Mouse (Mus musculus): ENCODE measurements around the gene Myadml2. TPM values are rescaled to one million over a fixed set of nuclear protein-coding genes. Genes with fewer than 3 reads are reported as not detected.

Gene Myadml2
- total and polyA plus RNA-seq, 3 experiments = not detected

- no peaks in the 10 kb centered on the region for H3K27me3 ChIP-seq (ENCODE audit: control insufficient read depth in 1 of 2, insufficient read depth in 2 of 2, low read length in 2 of 2)
- no peaks in the 10 kb centered on the region for H3K79me2 ChIP-seq (ENCODE audit: control insufficient read depth, insufficient read depth, low read length, poor library complexity)
- H3K9me3 ChIP-seq (replicated peaks; ENCODE audit: insufficient read depth, low read length) = no peaks in the 10 kb centered on the region
- H3K4me3 ChIP-seq (ENCODE audit: control insufficient read depth in 1 of 2, insufficient read depth in 1 of 2, low read depth in 2 of 2, low read length in 2 of 2) = no peak overlapping the region
- TF ChIP-seq NRF1 (IDR thresholded peaks at IDR 0.05; ENCODE audit: insufficient read depth, low read depth, low read length, poor library complexity, severe bottlenecking) = no peak
- no peak for TF ChIP-seq GABPA (IDR thresholded peaks at IDR 0.05; ENCODE audit: low read depth, low read length)
- H3K9ac ChIP-seq (ENCODE audit: control insufficient read depth, low read depth, low read length, poor library complexity, severe bottlenecking) = no peak overlapping the region
- H3K27ac ChIP-seq (ENCODE audit: control insufficient read depth, low read depth, low read length) = no peak overlapping the region
- no peaks in the 10 kb centered on the region for H3K4me1 ChIP-seq (ENCODE audit: control insufficient read depth in 1 of 2, insufficient read depth in 2 of 2, low read length in 2 of 2)
- H3K36me3 ChIP-seq (ENCODE audit: control insufficient read depth in 1 of 2, insufficient read depth in 2 of 2, low read length in 2 of 2) = peaks cover 0 to 2% of the 10 kb centered on the region in 2 experiments; a peak in 1 of 4 replicates
- DNase-seq (ENCODE audit: low read depth, low spot score) = no peak
Measured at GRCm38 (mm10) chr11:120683536-120683935, 35.6 kb upstream of the Myadml2 start.

DNA sequence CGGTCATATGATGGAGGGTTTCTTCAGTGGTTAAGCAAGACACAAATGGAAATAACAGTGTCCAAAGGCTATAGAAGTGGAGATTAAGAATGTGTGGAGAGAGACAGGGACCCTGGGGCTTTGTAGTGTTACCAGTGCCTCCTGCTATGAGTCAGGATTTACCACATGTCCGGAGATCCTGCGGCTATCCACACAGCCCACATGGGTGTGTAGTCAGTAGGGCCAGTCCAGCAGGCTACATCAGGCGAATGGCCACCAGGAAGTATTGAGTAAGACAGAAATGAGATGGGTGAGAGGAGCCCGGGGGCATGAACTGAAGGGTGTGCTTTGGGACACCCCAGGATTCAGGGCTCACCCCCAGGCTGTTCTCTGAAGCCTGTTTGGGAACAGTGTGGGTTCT is 34.7 kb upstream of the Myadml2 start:
- Histone ChIP-seq H3K4me3 (ENCODE audit: control insufficient read depth in 1 of 2, insufficient read depth in 1 of 2, low read depth in 2 of 2, low read length in 2 of 2) (no peak overlapping the region), H3K79me2 (ENCODE audit: control insufficient read depth, insufficient read depth, low read length, poor library complexity) (no peaks in the 10 kb centered on the region), H3K36me3 (ENCODE audit: control insufficient read depth in 1 of 2, insufficient read depth in 2 of 2, low read length in 2 of 2) (peaks cover 0 to 2% of the 10 kb centered on the region in 2 experiments; a peak in 1 of 4 replicates), H3K9ac (ENCODE audit: control insufficient read depth, low read depth, low read length, poor library complexity, severe bottlenecking) (no peak overlapping the region), H3K27ac (ENCODE audit: control insufficient read depth, low read depth, low read length) (no peak overlapping the region), H3K4me1 (ENCODE audit: control insufficient read depth in 1 of 2, insufficient read depth in 2 of 2, low read length in 2 of 2) (no peaks in the 10 kb centered on the region), H3K9me3 (replicated peaks; ENCODE audit: insufficient read depth, low read length) (no peaks in the 10 kb centered on the region), H3K27me3 (ENCODE audit: control insufficient read depth in 1 of 2, insufficient read depth in 2 of 2, low read length in 2 of 2) (no peaks in the 10 kb centered on the region)
- no peak for DNase-seq (ENCODE audit: low read depth, low spot score)
- TF ChIP-seq ETS1 (IDR thresholded peaks at IDR 0.05; ENCODE audit: low read depth, low read length) = no peak
- no peak for TF ChIP-seq USF2 (IDR thresholded peaks at IDR 0.05; ENCODE audit: borderline replicate concordance in 1 of 2, insufficient read depth in 1 of 2, low read depth in 1 of 2, low read length in 2 of 2)
- TF ChIP-seq SMC3 (IDR thresholded peaks at IDR 0.05; ENCODE audit: low read depth, low read length) = no peak
- no peak for TF ChIP-seq NRF1 (IDR thresholded peaks at IDR 0.05; ENCODE audit: insufficient read depth, low read depth, low read length, poor library complexity, severe bottlenecking)
- no peak for TF ChIP-seq MAZ (IDR thresholded peaks at IDR 0.05; ENCODE audit: low read depth, low read length)
- no peak for TF ChIP-seq TAL1 (IDR thresholded peaks at IDR 0.05; ENCODE audit: low read length)
- no peak for TF ChIP-seq ZC3H11A (IDR thresholded peaks at IDR 0.05; ENCODE audit: low read depth, low read length)
- no peak for TF ChIP-seq MEF2A (IDR thresholded peaks at IDR 0.05; ENCODE audit: extremely low read depth, insufficient replicate concordance, low read depth, low read length, poor library complexity, severe bottlenecking)
- TF ChIP-seq GATA1 (IDR thresholded peaks at IDR 0.05; ENCODE audit: low read depth, low read length) = no peak
- TF ChIP-seq MYC (IDR thresholded peaks at IDR 0.05; ENCODE audit: low read depth, low read length) = no peak
- TF ChIP-seq USF1 (IDR thresholded peaks at IDR 0.05; ENCODE audit: low read depth, low read length) = no peak
- no peak for TF ChIP-seq BHLHE40 (IDR thresholded peaks at IDR 0.05; ENCODE audit: borderline replicate concordance, low read depth, low read length)
- TF ChIP-seq TCF12 (IDR thresholded peaks at IDR 0.05; ENCODE audit: low read depth, low read length) = no peak
- no peak for TF ChIP-seq CTCF (IDR thresholded peaks at IDR 0.05 in 2 of 3, conservative IDR thresholded peaks at IDR 0.05 in 1 of 3; ENCODE audit: control insufficient read depth in 1 of 3, insufficient read depth in 1 of 3, low read depth in 2 of 3, low read length in 3 of 3, poor library complexity in 1 of 3, severe bottlenecking in 1 of 3)

Data from MEL (cell line).